Mouse (Mus musculus) kidney, embryonic 15.5 days (tissue): ENCODE results near the gene Rps6kb1. TPM values are rescaled to one million over a fixed set of nuclear protein-coding genes. Genes with fewer than 3 reads are reported as not detected.
"Not testable (repeated sequence)": the region's sequence is repeated elsewhere in the genome, so short reads cannot be mapped to it uniquely, and the experiment has no call there.

Experiments used
- ATAC-seq: fragments of 200-750 bp; cut with Nextera tagmentation; replicated peaks from 2 replicates; pipeline ENCODE4 v1.8.0; 2017; ENCODE audit warnings: moderate TSS enrichment; ENCODE audit not compliant: low FRiP score
- H3K27ac ChIP-seq: fragments of 300-500 bp; sonication (generic); 2 replicates; pipeline ENCODE4 v1.5.1; 2015; ENCODE audit warnings: mild to moderate bottlenecking, inconsistent platforms
- H3K27me3 ChIP-seq: fragments of 300-500 bp; sonication (generic); 2 replicates; pipeline ENCODE4 v1.6.1; 2015; ENCODE audit warnings: inconsistent platforms
- H3K36me3 ChIP-seq: fragments of 300-500 bp; sonication (generic); 2 replicates; pipeline ENCODE4 v1.6.1; 2015; ENCODE audit warnings: inconsistent platforms
- H3K4me1 ChIP-seq: fragments of 300-500 bp; sonication (generic); 2 replicates; pipeline ENCODE4 v1.6.1; 2015; ENCODE audit warnings: inconsistent platforms
- H3K4me2 ChIP-seq: fragments of 300-500 bp; sonication (generic); 2 replicates; pipeline ENCODE4 v1.6.1; 2015; ENCODE audit warnings: moderate library complexity, mild to moderate bottlenecking, inconsistent platforms
- H3K4me3 ChIP-seq: fragments of 300-500 bp; sonication (generic); replicated peaks from 2 replicates; pipeline ENCODE4 v1.5.1; 2015; ENCODE audit warnings: mild to moderate bottlenecking, inconsistent platforms
- H3K9ac ChIP-seq: fragments of 300-500 bp; sonication (generic); 2 replicates; pipeline ENCODE4 v1.6.1; 2015; ENCODE audit warnings: mild to moderate bottlenecking, inconsistent platforms
- H3K9me3 ChIP-seq: fragments of 300-500 bp; sonication (generic); replicated peaks from 2 replicates; pipeline ENCODE4 v1.6.1; 2016; ENCODE audit warnings: inconsistent platforms
- WGBS: fragments of 180-500 bp; shearing (Covaris S2); methylation state at CpG from one replicate; pipeline ENCODE4 v1.1.7; 2015; ENCODE audit warnings: mixed read lengths; 5-methylcytosine and 5-hydroxymethylcytosine counted together
- polyA plus RNA-seq: library from polyadenylated mRNA; unstranded; fragments of >200 nt; fragmentation: Nextera tagmentation; extraction: Ambion mirVana; gene quantifications from 2 replicates; pipeline ENCODE4 v1.2.1, GENCODE M21; 2015

Rps6kb1 gene
- polyA plus RNA-seq, 1 experiment from 2014 or later: 60.9 TPM

- Histone ChIP-seq H3K4me1 (peaks cover 13% of the 10 kb centered on the region), H3K27me3 (no peaks in the 10 kb centered on the region), H3K4me2 (peak within 1 kb of the TSS; percentile 82), H3K9ac (peak within 1 kb of the TSS; percentile 71), H3K27ac (peak within 1 kb of the TSS; percentile 91), H3K4me3 (peak within 1 kb of the TSS; percentile 68), H3K36me3 (peaks cover 6% of the 10 kb centered on the region; the same call in 1 of the 2 replicates), H3K9me3 (no peaks in the 10 kb centered on the region)
- under 1% methylated on average over 68 of the region's 68 CpGs for WGBS
- peak; percentile 98 for ATAC-seq
These were observed 60.3 kb downstream of the Rps6kb1 start, which contains the start of gene Rnft1 for GRCm38 (mm10) chr11:86484101-86484868. Rnft1 (plus strand) TSS chr11:86484657.

GRCm38 (mm10) chr11:86473576-86473975 lies 71.0 kb downstream of the Rps6kb1 start:
- no peak overlapping the region for H3K27ac ChIP-seq
- no peaks in the 10 kb centered on the region for H3K36me3 ChIP-seq
- H3K4me3 ChIP-seq: 0 out of 2 replicates have a peak overlapping the region, but pooled peaks have one; percentile 28
- no peak for ATAC-seq
- H3K9me3 ChIP-seq: no peaks in the 10 kb centered on the region
- peak overlapping the region; percentile 53; the same call in 1 of the 2 replicates for H3K4me2 ChIP-seq
- 47% methylated on average over 3 of the region's 3 CpGs for WGBS
- H3K9ac ChIP-seq: no peak overlapping the region
- no peaks in the 10 kb centered on the region for H3K27me3 ChIP-seq
- peaks cover 15% of the 10 kb centered on the region; the same call in 1 of the 2 replicates for H3K4me1 ChIP-seq

- Histone ChIP-seq H3K4me2 (peak overlapping the region; percentile 53), H3K27me3 (no peaks in the 10 kb centered on the region), H3K4me3 (peak overlapping the region; percentile 28), H3K4me1 (peaks cover 15% of the 10 kb centered on the region; the same call in 1 of the 2 replicates), H3K9ac (no peak overlapping the region), H3K27ac (peak overlapping the region; percentile 72), H3K9me3 (no peaks in the 10 kb centered on the region), H3K36me3 (no peaks in the 10 kb centered on the region)
- no peak for ATAC-seq
- 19% methylated on average over 7 of the region's 7 CpGs for WGBS
These were observed 71.8 kb downstream of the Rps6kb1 start for GRCm38 (mm10) chr11:86472771-86473171.

DNA sequence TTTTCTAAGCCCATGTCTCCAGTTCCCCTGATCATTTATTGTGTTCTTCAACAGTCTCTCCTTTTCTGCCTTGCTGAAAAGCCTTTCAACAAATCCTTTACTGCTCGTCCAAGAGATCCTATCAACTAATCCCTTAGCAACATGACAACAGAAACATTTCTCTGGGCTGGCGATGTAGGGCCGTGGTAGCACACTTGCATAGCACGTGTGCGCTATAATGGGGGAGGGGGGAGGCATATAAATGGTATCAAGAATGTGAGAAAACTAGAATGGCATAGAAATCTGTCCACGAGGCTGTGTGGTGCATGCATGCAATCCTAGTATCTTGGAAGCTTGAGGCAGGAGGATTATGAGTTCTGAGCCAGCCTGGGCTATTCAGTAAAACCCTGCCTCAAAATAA lies 72.8 kb downstream of the Rps6kb1 start:
- Histone ChIP-seq H3K36me3 (no peaks in the 10 kb centered on the region), H3K9ac (no peak overlapping the region), H3K27ac (no peak overlapping the region), H3K4me3 (no peak overlapping the region), H3K27me3 (no peaks in the 10 kb centered on the region), H3K4me2 (no peak overlapping the region), H3K9me3 (no peaks in the 10 kb centered on the region), H3K4me1 (peaks cover 15% of the 10 kb centered on the region; the same call in 1 of the 2 replicates)
- whole genome bisulfite sequencing: 74% methylated on average over 6 of the region's 6 CpGs
- ATAC-seq: no peak

GRCm38 (mm10) chr11:86468971-86469370 lies 75.6 kb downstream of the Rps6kb1 start:
- ATAC-seq: no peak
- Histone ChIP-seq H3K9ac (no peak overlapping the region), H3K9me3 (no peaks in the 10 kb centered on the region), H3K4me2 (no peak overlapping the region), H3K27me3 (no peaks in the 10 kb centered on the region), H3K4me1 (peaks cover 14% of the 10 kb centered on the region; the same call in 1 of the 2 replicates), H3K4me3 (no peak overlapping the region), H3K27ac (no peak overlapping the region), H3K36me3 (no peaks in the 10 kb centered on the region)
- WGBS: 56% methylated on average over 4 of the region's 4 CpGs

DNA sequence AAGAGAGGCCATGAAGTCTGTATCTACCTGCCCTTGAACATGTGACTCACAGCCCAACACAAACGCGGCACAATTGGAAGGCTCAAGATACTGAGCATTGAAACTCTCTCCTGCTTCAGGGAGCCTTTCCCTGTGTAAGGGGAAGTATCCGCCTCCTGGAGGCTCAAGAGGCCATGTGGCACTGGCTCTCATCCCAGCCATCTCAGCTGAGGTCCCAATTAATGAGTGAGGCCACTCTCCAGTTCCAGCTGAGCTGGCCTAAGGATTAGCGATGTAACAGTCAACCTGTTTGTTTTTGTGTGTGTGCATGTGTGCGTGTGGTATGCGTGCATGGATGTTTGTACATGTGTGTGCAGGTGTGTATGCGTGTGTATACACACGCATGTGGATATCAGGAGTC lies 76.3 kb downstream of the Rps6kb1 start:
- Histone ChIP-seq H3K4me2 (no peak overlapping the region), H3K36me3 (no peaks in the 10 kb centered on the region), H3K27ac (no peak overlapping the region), H3K27me3 (no peaks in the 10 kb centered on the region), H3K4me1 (0 out of 2 replicates have a peak, but pooled peaks cover 10% of the 10 kb centered on the region), H3K9me3 (no peaks in the 10 kb centered on the region), H3K9ac (no peak overlapping the region), H3K4me3 (no peak overlapping the region)
- 78% methylated on average over 8 of the region's 8 CpGs for WGBS
- ATAC-seq: no peak

GRCm38 (mm10) chr11:86464275-86464674 lies 80.3 kb downstream of the Rps6kb1 start:
- not testable (repeated sequence) for H3K36me3 ChIP-seq, H3K4me2 ChIP-seq, H3K27ac ChIP-seq, H3K4me1 ChIP-seq, H3K9ac ChIP-seq, H3K9me3 ChIP-seq, ATAC-seq, H3K27me3 ChIP-seq, H3K4me3 ChIP-seq
- 19% methylated on average over 8 of the region's 8 CpGs for WGBS

- no peak overlapping the region for H3K9ac ChIP-seq
- H3K4me1 ChIP-seq: no peaks in the 10 kb centered on the region
- no peak overlapping the region for H3K27ac ChIP-seq
- no peaks in the 10 kb centered on the region for H3K9me3 ChIP-seq
- no peak for ATAC-seq
- no peaks in the 10 kb centered on the region for H3K36me3 ChIP-seq
- no peaks in the 10 kb centered on the region for H3K27me3 ChIP-seq
- no peak overlapping the region for H3K4me3 ChIP-seq
- H3K4me2 ChIP-seq: no peak overlapping the region
These were observed 82.0 kb downstream of the Rps6kb1 start for GRCm38 (mm10) chr11:86462579-86462978.

DNA sequence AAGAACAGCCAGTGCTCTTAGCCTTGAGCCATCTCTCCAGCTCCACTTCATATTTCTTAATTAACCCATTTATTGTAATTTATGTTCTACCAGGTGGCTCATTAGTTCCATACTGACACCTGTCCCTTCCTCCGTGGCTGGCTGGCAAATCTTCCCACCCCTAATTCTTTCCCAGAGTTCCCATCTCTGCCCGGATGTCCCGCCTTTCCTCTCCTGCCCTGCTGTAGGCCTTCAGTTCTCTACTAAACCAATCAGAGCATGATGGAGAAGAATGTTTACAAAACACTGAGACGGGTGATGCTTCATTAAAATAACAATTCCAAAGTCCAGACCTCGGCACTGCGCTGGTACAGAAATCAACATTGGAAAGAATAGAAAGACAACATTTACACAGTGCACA lies 85.7 kb downstream of the Rps6kb1 start:
- no peak overlapping the region for H3K27ac ChIP-seq
- H3K36me3 ChIP-seq: no peaks in the 10 kb centered on the region
- no peak for ATAC-seq
- no peaks in the 10 kb centered on the region for H3K27me3 ChIP-seq
- H3K4me2 ChIP-seq: no peak overlapping the region
- 87% methylated on average over 6 of the region's 6 CpGs for WGBS
- no peaks in the 10 kb centered on the region for H3K9me3 ChIP-seq
- H3K9ac ChIP-seq: no peak overlapping the region
- no peaks in the 10 kb centered on the region for H3K4me1 ChIP-seq
- no peak overlapping the region for H3K4me3 ChIP-seq

DNA sequence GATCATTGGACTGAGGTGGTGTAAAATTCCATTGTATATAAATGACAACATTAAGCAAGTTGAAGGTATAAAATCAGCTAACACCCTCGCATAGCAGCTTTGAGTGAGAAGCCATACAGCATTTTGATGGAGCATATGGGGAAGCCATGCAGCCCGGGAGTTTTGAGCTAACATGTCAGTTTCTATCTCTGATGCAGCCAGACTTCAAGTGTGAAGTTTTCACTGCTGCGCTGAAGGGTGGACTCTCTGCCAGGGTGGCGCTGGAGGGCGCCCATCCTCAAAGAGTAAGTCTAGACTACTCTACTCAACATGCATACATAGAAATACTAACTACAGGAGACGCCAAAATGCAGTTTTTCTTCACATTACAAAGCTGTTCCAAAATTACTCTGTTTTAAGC lies 87.1 kb downstream of the Rps6kb1 start:
- no peaks in the 10 kb centered on the region for H3K27me3 ChIP-seq
- no peak overlapping the region for H3K4me3 ChIP-seq
- no peaks in the 10 kb centered on the region for H3K9me3 ChIP-seq
- H3K9ac ChIP-seq: no peak overlapping the region
- no peak overlapping the region for H3K4me2 ChIP-seq
- no peak overlapping the region for H3K27ac ChIP-seq
- H3K4me1 ChIP-seq: no peaks in the 10 kb centered on the region
- H3K36me3 ChIP-seq: no peaks in the 10 kb centered on the region
- WGBS: 83% methylated on average over 6 of the region's 6 CpGs
- no peak for ATAC-seq

DNA sequence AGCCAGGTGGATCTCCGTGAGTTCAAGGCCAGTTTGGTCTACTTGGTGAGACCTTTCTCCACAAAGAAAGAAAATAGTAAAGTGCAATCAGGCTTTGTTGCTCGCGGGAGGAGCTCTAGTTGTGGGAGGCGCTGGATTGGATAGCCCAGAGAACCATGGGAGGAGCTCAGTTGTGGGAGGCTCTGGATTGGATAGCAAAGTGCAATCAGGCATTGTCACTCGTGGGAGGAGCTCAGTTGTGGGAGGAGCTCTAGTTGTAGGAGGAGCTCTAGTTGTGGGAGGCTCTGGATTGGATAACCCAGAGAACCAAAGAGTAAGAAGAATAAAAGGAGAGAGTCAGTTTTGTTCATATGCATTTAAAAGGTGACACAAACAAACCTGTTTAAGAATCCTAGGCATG lies 90.6 kb downstream of the Rps6kb1 start:
- Histone ChIP-seq H3K9me3 (no peaks in the 10 kb centered on the region), H3K4me3 (no peak overlapping the region), H3K4me1 (no peaks in the 10 kb centered on the region), H3K9ac (no peak overlapping the region), H3K4me2 (no peak overlapping the region), H3K27me3 (no peaks in the 10 kb centered on the region), H3K36me3 (no peaks in the 10 kb centered on the region), H3K27ac (no peak overlapping the region)
- no peak for ATAC-seq
- WGBS: 89% methylated on average over 5 of the region's 5 CpGs
